Mouse (Mus musculus) gonadal fat pad, adult 2 months (tissue): ENCODE data around the gene 4930415O20Rik. TPM values are rescaled to one million over a fixed set of nuclear protein-coding genes. Genes with fewer than 3 reads are reported as not detected.
"Not testable (repeated sequence)": the region's sequence is repeated elsewhere in the genome, so short reads cannot be mapped to it uniquely, and the experiment has no call there.

ENCODE experiments used
- DNase-seq: peaks from one replicate; pipeline ENCODE4 v3.0.0-alpha.2; 2012; ENCODE audit warnings: low read depth
- polyA plus RNA-seq: library from polyadenylated mRNA; depleted of rRNA; stranded (reverse); fragments of >200 nt; gene quantifications from 2 replicates; pipeline ENCODE4 v1.2.3, GENCODE M21; 2012

4930415O20Rik gene
- polyA plus RNA-seq, 1 experiment, result 0.58 TPM

- DNase-seq, result no peak
Measured at GRCm38 (mm10) chr15:98568256-98569033, 2.4 kb upstream of the 4930415O20Rik start.

GRCm38 (mm10) chr15:98569216-98569615, 1.6 kb upstream of the 4930415O20Rik start:
- no peak for DNase-seq

- DNase-seq, result no peak
Measured at GRCm38 (mm10) chr15:98569795-98570365, 924 bp upstream of the 4930415O20Rik start.

DNA sequence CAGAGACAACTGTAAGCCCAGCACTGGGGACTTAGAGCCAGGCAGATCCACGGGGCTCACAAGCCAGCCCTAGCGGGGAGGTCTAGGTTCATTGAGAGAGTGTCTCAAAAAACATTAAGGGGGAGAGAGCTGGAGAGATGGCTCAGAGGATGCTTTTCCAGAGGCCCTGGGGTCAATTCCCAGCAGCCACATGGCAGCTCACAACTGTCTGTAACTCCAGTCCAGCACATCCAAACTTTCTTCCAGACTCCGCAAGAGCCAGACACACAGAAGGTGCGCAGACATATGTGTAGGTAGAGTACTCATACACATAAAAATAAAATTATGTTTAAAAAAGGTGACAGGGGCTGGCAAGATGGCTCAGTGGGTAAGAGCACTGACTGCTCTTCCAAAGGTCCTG, 2.5 kb downstream of the 4930415O20Rik start:
- DNase-seq, result no peak

- DNase-seq, result no peak
Measured at GRCm38 (mm10) chr15:98579310-98579709, 8.5 kb downstream of the 4930415O20Rik start.

- no peak for DNase-seq
Measured at GRCm38 (mm10) chr15:98579795-98580464, 9.1 kb downstream of the 4930415O20Rik start.

- DNase-seq, result no peak
Measured at GRCm38 (mm10) chr15:98582410-98582809, 11.6 kb downstream of the 4930415O20Rik start.

DNA sequence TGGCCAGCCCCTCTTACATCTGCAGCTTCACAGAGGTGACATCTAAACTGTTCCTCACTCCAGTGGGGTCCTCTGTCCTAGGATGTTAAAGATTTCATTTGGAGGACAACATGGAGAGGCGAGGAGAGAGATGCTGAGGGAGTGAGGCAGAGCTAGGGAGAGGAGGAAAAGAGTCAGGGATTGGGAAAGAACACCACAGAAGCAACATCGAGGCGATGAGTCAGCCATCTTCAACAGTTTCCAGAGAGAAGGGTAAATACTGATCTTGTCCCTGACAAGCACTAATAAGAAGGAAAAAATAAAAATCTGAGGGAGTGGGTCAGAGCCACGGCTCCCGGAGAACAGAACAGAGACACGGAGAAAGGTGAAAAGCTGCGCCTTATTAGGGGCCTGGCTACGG, 12.2 kb downstream of the 4930415O20Rik start:
- no peak for DNase-seq

- DNase-seq, result no peak
Measured at GRCm38 (mm10) chr15:98585421-98585820, 14.6 kb downstream of the 4930415O20Rik start.

DNA sequence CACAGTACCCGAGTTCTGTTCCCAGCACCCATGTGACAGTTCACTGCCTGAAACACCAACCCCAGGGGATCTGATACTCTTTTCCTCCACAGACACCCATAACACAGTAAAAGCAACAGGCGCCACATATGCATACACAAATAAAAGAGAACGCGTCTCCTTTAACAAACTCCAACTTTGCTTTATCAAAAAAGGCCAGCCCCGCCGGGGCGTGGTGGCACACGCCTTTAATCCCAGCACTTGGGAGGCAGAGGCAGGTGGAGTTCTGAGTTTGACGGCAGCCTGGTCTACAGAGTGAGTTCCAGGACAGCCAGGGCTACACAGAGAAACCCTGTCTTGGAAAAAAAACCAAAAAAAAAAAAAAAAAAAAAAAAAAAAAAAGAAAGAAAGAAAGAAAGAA, 15.3 kb downstream of the 4930415O20Rik start:
- not testable (repeated sequence) for DNase-seq

DNA sequence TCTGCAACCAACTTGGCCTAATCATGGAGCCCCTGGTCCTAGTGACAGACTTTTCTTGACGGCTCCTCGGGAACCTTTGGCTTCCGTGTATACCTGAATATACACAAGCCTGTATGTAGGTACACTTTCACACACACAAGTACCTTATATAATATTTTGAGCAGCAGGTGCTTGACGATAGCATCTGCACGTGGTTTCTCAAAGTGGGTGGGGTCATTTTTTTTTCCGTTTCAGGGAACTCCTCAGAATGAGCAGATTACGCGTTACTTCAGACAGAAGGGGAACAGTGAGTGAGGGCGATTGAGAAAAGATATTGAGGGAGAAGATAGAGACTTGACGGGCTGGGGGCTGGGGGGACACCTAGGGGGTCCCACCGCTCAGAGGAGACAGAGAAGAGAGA, 16.9 kb downstream of the 4930415O20Rik start:
- no peak for DNase-seq

GRCm38 (mm10) chr15:98589640-98590336, 19.0 kb downstream of the 4930415O20Rik start:
- no peak for DNase-seq

GRCm38 (mm10) chr15:98591396-98591795, 20.6 kb downstream of the 4930415O20Rik start:
- DNase-seq, result no peak

- DNase-seq, result no peak
Measured at GRCm38 (mm10) chr15:98594193-98594592, 23.4 kb downstream of the 4930415O20Rik start.

DNA sequence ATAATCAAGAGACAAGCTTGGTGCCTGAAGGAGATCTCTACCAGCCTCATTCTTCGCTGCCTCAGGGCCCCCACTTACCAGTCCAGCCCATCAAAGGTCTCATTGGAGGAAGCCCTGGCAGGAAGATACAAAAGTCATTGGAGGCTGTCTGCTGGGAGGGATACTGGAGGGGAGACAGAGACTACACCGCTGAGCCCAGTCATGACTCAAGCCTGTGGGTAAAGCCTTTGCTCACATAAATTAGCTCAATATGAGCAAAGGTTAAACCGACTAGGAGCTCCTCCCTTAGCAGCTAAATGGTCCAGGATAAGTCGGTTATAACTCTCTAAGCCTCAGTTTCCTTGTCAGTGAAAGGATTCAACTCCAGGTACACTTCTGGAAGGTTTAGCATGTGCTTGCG, 24.2 kb downstream of the 4930415O20Rik start:
- no peak for DNase-seq

DNA sequence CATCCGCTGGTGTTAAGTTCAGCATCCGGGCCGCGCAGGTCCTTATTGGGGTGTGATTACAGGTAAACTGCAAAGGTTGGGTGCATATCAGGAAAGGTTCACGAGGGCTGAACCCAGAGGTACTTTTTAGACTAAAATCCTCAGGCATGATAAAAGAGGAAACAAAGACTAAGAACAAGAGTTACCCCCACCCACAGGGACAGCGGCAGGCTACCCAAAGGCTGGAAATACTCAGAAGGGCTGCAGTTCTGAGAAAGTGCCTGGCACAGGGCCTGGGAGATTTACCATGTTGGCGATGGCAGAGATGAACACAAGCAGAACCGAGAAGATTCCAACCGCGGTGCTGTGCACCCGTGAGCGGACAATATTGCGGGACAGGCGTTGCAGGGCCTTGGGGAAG, 25.8 kb downstream of the 4930415O20Rik start:
- DNase-seq, result no peak

- no peak for DNase-seq
Measured at GRCm38 (mm10) chr15:98600036-98600709, 29.4 kb downstream of the 4930415O20Rik start.

DNA sequence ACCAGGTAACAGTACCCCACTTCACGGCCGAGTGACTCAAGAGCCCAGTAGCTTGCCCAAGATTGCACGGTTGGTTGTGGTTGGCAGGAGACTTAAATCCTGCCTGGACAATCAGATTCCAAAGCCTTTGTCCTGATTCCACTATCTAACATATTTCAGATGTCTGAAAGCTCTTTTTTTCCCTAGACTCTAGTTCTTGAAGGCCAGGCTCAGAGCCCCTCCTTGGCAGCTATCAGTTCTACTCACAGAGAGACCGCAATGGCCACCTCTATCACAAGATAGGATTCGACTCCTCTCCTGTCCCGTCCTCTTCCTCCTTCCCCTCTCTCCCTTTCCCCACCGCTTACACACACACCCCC, 31.0 kb downstream of the 4930415O20Rik start:
- DNase-seq, result no peak

DNA sequence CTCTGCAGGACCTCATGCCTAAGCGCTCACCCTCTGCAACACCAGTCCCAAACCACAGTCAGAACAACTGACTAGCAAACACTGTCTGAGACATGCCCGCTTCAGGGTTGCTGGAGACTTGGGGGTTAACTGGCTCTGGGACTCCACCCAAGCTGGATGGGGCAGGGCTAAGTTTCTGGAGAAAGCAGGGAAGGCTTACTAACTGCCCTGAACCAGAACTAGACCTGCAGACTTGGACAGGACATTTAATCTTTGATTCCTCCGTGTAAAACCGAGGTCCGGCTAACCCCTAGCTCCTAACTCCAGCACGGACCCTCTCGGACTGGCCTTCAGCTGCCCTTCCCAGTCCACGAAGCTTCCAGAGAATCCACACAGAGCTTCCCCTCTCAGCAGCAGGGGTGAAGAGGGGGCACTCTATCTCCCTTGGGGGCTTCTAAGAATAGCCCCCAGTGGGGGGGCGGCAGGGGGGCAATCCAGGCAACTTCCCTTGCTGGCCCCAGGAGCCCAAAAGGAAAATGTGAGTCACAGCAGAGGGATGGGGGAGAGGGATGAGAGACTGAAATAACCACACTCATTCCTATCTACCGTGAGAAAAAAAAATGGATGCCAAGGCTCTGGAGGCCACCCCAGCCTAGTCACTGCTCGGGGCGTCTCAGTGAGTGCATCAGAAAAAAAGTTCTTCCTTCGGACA, 31.5 kb downstream of the 4930415O20Rik start:
- DNase-seq, result no peak

DNA sequence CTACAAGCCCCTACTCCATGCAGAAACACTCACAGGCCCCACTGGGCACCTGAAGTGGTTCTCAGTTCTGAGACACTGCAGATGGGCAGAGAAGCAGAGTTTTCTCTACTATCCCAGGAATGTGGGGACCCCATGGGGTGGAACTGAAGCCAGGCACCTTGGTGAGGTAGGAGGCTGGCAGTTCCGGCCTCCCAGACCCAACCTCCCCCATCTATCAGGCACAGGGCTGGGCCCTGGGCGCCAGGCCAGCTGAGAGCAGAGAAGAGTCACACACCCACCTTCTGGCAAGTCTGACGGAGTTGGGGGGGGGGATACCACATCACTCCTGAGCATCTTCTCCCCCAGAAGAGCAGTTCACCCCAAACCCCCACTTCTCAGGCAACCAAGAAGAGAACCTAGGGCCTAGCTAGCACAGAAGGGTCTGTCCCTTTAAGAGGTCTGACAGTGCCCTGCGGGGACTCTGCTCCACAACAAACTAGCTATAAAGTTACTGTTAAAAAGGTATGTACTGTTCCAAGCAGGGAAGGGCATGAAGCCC, 32.2 kb downstream of the 4930415O20Rik start:
- DNase-seq, result no peak

DNA sequence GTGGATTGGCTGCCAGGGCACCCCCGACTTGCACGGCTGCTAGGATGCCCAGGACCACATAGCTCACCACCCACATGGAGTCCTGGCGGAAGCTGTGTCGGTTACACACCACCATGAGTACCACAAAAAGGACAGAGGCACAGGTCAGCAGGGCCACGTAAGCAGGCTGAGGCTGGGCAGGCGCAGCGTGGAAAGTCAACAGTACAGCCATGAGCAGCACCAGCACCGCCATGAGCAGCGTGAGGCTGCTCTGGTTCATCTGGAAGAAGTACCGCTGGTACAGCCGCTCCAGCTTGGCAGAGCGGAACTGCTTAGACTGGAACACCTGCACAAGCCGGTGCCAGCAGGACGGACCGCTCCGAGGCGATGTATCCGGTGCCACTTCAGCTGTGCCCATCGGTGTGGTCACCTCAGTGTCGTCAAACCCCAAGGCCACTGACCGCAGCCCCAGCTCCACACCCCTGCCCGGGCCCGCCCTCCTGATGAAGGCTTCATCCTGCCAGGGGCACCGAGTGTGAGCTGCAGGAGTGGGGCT, 33.3 kb downstream of the 4930415O20Rik start:
- no peak for DNase-seq
